Mouse (Mus musculus) forebrain, embryonic 16.5 days (tissue): ENCODE results near the gene Map6d1. TPM values are rescaled to one million over a fixed set of nuclear protein-coding genes. Genes with fewer than 3 reads are reported as not detected.

Experiments
- ATAC-seq: fragments of 200-750 bp; cut with Nextera tagmentation; 2 replicates; pipeline ENCODE4 v1.8.0; 2017; ENCODE audit warnings: mild to moderate bottlenecking, moderate library complexity
- H3K27ac ChIP-seq: fragments of 300-500 bp; sonication (generic); 2 replicates; pipeline ENCODE4 v1.5.1; 2014; ENCODE audit warnings: low read length, control low read depth
- H3K27me3 ChIP-seq: fragments of 300-500 bp; sonication (generic); replicated peaks from 2 replicates; pipeline ENCODE4 v1.6.1; 2014; ENCODE audit warnings: low read length; ENCODE audit not compliant: control insufficient read depth, insufficient read depth
- H3K36me3 ChIP-seq: fragments of 300-500 bp; sonication (generic); 2 replicates; pipeline ENCODE4 v1.6.1; 2014; ENCODE audit not compliant: control insufficient read depth, insufficient read depth
- H3K4me1 ChIP-seq: fragments of 300-500 bp; sonication (generic); replicated peaks from 2 replicates; pipeline ENCODE4 v1.6.1; 2014; ENCODE audit warnings: low read length; ENCODE audit not compliant: control insufficient read depth, insufficient read depth
- H3K4me2 ChIP-seq: fragments of 300-500 bp; sonication (generic); 2 replicates; pipeline ENCODE4 v1.6.1; 2014; ENCODE audit warnings: mild to moderate bottlenecking, low read length, control low read depth
- H3K4me3 ChIP-seq: fragments of 300-500 bp; sonication (generic); replicated peaks from 2 replicates; pipeline ENCODE4 v1.5.1; 2014; ENCODE audit warnings: mild to moderate bottlenecking, low read length, control low read depth
- H3K9ac ChIP-seq: fragments of 300-500 bp; sonication (generic); replicated peaks from 2 replicates; pipeline ENCODE4 v1.6.1; 2014; ENCODE audit warnings: low read depth, low read length, control low read depth
- H3K9me3 ChIP-seq: fragments of 300-500 bp; sonication (generic); 2 replicates; pipeline ENCODE4 v1.6.1; 2016; ENCODE audit warnings: low read length; ENCODE audit not compliant: control insufficient read depth
- WGBS: fragments of 180-500 bp; shearing (Covaris S2); extraction: QIAGEN DNeasy Blood & Tissue Kit; methylation state at CpG from one replicate; pipeline ENCODE4 v1.1.7; 2014; 5-methylcytosine and 5-hydroxymethylcytosine counted together
- polyA plus RNA-seq: library from polyadenylated mRNA; unstranded; fragments of >200 nt; fragmentation: Nextera tagmentation; extraction: Ambion mirVana; gene quantifications from 2 replicates; pipeline ENCODE4 v1.2.1, GENCODE M21; 2015

Gene Map6d1
- polyA plus RNA-seq, 1 experiment from 2014 or later, result 4.3 TPM

DNA sequence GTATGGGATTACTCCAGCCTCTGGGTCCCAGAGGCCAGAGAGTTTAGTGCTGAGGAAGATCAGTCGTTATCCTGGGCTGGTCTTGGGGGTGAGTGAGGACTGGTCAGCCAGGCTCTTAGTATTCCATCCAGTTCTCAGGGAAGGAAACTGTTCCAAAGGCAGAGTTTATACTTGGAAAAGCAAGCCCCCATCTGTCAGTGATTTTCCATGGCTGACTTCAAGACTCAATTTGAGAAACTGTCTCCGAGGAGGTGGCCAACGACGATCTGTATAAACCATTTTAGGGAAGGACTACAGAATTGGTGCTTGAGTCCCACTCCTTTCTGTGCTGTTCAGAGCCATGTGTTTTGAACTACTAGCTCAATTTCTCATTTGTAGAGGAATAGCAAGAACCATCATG is 2.5 kb downstream of the Map6d1 start:
- Histone ChIP-seq H3K4me2 (no peak overlapping the region), H3K9me3 (no peaks in the 10 kb centered on the region), H3K4me3 (no peak overlapping the region), H3K36me3 (peaks cover under 1% of the 10 kb centered on the region; the same call in 1 of the 2 replicates), H3K9ac (no peak overlapping the region), H3K27ac (no peak overlapping the region), H3K27me3 (no peaks in the 10 kb centered on the region; the same call in 1 of the 2 replicates), H3K4me1 (peaks cover 4% of the 10 kb centered on the region)
- WGBS, result 87% methylated on average over 4 of the region's 4 CpGs
- no peak for ATAC-seq

DNA sequence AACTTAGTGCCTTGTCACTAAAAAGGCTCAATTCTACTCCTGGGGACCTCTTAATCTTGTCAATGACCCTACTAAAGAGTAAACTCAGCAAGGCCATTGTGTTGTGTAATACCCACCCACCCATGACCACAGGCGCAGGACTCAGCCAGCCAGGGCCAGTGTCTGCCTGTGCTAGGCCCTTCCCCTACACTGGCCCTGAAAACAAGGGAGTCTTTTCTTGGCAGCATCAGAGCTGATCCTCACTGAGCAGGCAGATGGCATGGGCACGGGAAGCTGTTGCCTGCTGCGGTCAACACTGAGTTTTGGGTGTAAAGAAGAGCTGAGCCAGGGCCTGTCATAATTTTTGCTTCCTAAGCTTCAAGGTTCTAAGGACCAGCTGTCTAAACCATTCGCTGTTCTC is 3.7 kb downstream of the Map6d1 start:
- 0 out of 2 replicates have a peak, but pooled peaks have one; percentile 13 for ATAC-seq
- no peak overlapping the region for H3K27ac ChIP-seq
- H3K9me3 ChIP-seq, result no peaks in the 10 kb centered on the region
- no peaks in the 10 kb centered on the region; the same call in 1 of the 2 replicates for H3K27me3 ChIP-seq
- 37% methylated on average over 4 of the region's 4 CpGs for WGBS
- H3K4me3 ChIP-seq, result no peak overlapping the region
- no peak overlapping the region for H3K4me2 ChIP-seq
- H3K36me3 ChIP-seq, result peaks cover 3% of the 10 kb centered on the region; the same call in 1 of the 2 replicates
- peaks cover 4% of the 10 kb centered on the region for H3K4me1 ChIP-seq
- no peak overlapping the region for H3K9ac ChIP-seq

DNA sequence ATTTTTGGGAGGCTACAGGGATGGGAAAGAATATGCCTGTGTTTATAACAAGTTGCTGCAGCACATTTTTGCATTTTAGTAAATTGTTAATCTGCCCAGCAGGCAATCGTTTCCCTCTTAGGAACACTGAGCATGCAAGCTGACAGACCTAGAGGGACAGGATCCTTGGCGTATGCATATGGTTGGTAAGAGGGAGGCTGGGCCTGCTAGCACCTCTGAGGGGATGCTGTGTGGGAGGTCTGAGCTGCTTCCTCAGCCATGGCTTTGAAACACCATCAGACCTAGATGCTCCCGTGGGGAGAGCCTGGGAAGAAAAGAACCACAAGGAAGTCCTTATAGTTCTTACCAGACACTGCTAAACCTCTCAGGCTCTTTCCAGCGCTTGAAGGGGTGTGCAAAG is 6.8 kb downstream of the Map6d1 start:
- no peak overlapping the region for H3K9ac ChIP-seq
- H3K4me1 ChIP-seq, result no peaks in the 10 kb centered on the region
- H3K27me3 ChIP-seq, result no peaks in the 10 kb centered on the region
- H3K36me3 ChIP-seq, result peaks cover 17% of the 10 kb centered on the region
- H3K4me3 ChIP-seq, result no peak overlapping the region
- 79% methylated on average over 4 of the region's 4 CpGs for WGBS
- H3K27ac ChIP-seq, result no peak overlapping the region
- no peak overlapping the region for H3K4me2 ChIP-seq
- H3K9me3 ChIP-seq, result no peaks in the 10 kb centered on the region
- no peak for ATAC-seq

DNA sequence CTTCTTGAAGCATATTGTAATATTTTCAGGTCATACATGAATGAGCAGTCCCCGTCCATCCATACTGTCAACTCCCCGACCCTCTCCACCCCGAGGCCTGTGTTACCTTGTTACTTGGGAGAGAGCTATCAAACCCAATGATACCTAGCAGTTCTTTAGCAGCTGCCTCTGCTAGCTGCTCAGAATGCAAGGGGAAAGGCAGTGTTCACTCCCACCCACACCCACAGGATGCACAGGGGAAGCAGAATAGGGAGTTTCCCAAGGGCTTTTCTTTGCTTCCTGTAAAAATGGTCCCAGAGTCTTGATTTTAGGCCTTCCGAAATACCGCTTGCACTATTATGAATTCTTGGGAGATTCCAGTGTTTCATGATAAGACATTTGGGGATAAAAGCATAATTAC is 13.0 kb downstream of the Map6d1 start:
- Histone ChIP-seq H3K4me2 (no peak overlapping the region), H3K9ac (no peak overlapping the region), H3K4me1 (no peaks in the 10 kb centered on the region), H3K4me3 (no peak overlapping the region), H3K27me3 (no peaks in the 10 kb centered on the region), H3K9me3 (no peaks in the 10 kb centered on the region), H3K27ac (no peak overlapping the region), H3K36me3 (peaks cover 35% of the 10 kb centered on the region)
- no peak for ATAC-seq
- 93% methylated on average over 5 of the region's 5 CpGs for WGBS

DNA sequence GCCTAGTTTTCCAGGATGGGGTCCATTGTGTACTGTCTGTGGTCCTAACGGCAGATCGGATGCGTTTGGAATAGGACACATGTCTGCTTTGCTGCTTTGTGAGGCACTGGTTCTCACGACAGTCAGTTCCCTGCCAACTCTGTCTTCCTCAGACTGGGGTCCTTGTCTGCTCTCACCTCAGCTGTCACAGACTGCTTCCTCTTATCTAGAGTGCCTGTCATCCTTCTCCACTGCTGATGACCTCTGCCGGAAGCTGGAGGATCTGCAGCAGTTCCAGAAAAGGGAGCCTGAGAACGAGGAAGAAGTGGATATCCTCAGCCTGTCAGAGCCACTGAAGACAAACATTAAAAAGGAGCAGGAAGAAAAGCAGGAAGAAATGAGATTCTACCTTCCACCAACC is 13.7 kb downstream of the Map6d1 start:
- no peak overlapping the region for H3K4me3 ChIP-seq
- H3K4me2 ChIP-seq, result no peak overlapping the region
- 93% methylated on average over 6 of the region's 6 CpGs for WGBS
- H3K9me3 ChIP-seq, result no peaks in the 10 kb centered on the region
- peaks cover 41% of the 10 kb centered on the region for H3K36me3 ChIP-seq
- H3K27me3 ChIP-seq, result no peaks in the 10 kb centered on the region
- H3K27ac ChIP-seq, result no peak overlapping the region
- ATAC-seq, result no peak
- H3K4me1 ChIP-seq, result no peaks in the 10 kb centered on the region
- H3K9ac ChIP-seq, result no peak overlapping the region

DNA sequence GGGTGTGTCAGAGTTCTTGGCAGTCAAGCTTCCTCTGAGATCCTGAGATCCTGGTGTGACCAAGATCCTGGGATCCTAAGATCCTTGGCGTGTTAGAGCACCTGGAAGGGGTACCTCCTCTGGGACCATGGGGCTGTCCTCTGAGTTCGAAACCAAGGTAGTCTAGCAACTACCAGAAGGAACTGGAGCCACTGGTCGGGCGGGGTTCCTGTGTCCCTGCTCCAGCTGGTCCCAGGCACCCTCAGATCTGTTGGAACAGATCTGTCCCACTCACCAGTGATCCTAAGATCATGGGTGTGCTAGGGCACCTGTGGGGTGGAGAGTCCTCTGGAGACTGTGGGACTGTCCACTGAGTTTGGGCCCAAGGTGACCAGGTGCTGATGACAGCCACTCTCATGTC is 14.5 kb downstream of the Map6d1 start:
- WGBS, result 93% methylated on average over 4 of the region's 4 CpGs
- H3K27me3 ChIP-seq, result no peaks in the 10 kb centered on the region
- ATAC-seq, result no peak
- H3K4me1 ChIP-seq, result no peaks in the 10 kb centered on the region
- H3K4me3 ChIP-seq, result no peak overlapping the region
- H3K9me3 ChIP-seq, result no peaks in the 10 kb centered on the region
- H3K27ac ChIP-seq, result no peak overlapping the region
- H3K9ac ChIP-seq, result no peak overlapping the region
- no peak overlapping the region for H3K4me2 ChIP-seq
- H3K36me3 ChIP-seq, result peaks cover 46% of the 10 kb centered on the region

DNA sequence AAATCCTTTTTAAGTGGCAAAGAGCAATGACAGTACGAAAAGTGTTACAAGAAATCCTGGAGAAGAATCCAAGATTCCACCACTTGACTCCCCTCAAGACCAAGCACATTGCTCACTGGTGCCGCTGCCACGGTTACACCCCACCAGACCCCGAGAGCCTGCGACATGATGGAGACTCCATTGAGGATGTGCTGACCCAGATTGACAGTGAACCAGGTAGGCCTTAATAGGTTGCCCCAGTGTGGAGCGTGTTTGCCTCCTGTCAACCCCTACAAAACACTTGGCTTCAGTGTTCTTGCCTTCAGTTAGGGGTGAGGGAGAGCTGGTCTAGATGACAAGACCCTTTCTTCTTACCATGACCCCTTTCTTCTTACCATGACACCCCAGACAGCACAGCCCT is 18.4 kb downstream of the Map6d1 start:
- no peak overlapping the region for H3K9ac ChIP-seq
- H3K27me3 ChIP-seq, result no peaks in the 10 kb centered on the region
- no peak overlapping the region for H3K4me2 ChIP-seq
- no peak for ATAC-seq
- no peak overlapping the region for H3K27ac ChIP-seq
- H3K4me3 ChIP-seq, result no peak overlapping the region
- peaks cover 48% of the 10 kb centered on the region for H3K36me3 ChIP-seq
- WGBS, result 98% methylated on average over 6 of the region's 6 CpGs
- H3K4me1 ChIP-seq, result no peaks in the 10 kb centered on the region
- no peaks in the 10 kb centered on the region for H3K9me3 ChIP-seq

DNA sequence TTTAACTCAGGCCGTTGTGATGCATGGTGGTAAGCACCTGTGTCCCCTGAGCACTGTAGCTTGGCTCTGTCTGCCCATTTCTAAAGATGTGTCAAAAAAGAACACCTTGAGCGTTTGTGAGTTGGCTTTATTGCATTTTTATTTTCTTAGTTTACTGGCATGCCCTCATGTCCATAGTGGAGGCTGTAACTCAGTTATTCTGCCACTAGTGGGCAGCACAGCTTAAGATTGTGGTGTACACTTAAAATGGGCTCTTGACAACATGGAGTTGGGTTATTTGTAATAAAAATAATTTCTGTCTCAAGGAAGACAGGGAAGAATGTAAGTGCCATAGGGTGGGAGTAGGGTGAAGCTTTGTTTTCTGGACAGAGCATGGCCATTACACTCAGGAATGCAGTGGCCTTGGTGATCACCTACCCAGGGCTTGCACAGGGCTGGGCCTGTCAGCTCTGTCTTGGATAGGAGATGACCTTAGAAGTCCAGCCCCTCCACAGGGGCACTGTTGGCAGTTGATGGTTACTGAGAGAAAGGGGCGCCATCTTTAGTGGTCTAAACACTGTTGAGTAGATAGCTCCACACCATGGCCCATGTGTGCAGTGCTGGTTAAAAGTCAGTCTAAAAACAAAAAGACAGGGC is 27.4 kb downstream of the Map6d1 start:
- H3K4me3 ChIP-seq, result no peak overlapping the region
- no peaks in the 10 kb centered on the region for H3K27me3 ChIP-seq
- H3K9ac ChIP-seq, result no peak overlapping the region
- H3K9me3 ChIP-seq, result no peaks in the 10 kb centered on the region
- peak; percentile 45; the same call in 1 of the 2 replicates for ATAC-seq
- no peaks in the 10 kb centered on the region for H3K4me1 ChIP-seq
- 86% methylated on average over 3 of the region's 3 CpGs for WGBS
- no peak overlapping the region for H3K4me2 ChIP-seq
- H3K36me3 ChIP-seq, result peaks cover 41% of the 10 kb centered on the region
- no peak overlapping the region for H3K27ac ChIP-seq

DNA sequence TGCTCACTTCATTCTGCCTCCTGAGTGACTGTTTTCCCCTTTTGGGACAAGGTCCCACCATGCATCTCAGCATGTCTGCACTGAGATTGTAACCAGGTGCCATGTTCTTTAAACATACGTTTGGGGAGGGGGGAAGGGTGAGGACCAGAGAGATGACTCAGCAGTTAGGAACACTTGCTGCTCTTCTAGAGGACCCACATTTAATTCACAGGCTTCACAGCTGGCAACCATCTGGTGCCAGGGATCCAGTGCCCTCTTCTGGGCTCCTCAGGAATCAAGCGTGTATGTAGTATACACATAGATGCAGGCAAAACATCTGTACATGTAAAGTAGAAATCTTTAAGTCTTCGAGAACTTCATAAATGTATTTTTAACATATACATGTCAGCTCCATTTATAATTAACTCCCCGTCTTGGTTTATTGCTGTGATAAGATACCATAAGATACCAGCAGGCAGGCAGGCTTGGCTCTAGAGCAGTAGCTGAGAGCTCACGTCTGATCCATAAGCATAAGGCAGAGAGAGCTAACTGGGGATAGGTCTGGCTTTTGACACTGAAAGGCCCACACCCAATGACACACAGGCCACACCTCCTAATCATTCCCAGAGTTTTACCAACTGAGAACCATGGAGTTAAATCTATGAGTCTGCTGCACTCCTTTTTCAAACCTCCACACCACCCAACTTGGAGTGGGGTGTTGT is 41.5 kb downstream of the Map6d1 start:
- no peak for ATAC-seq
- Histone ChIP-seq H3K27ac (no peak overlapping the region), H3K4me3 (no peak overlapping the region), H3K4me2 (no peak overlapping the region), H3K36me3 (peaks cover 31% of the 10 kb centered on the region), H3K27me3 (no peaks in the 10 kb centered on the region), H3K4me1 (no peaks in the 10 kb centered on the region), H3K9me3 (no peaks in the 10 kb centered on the region), H3K9ac (no peak overlapping the region)
- 94% methylated on average over 5 of the region's 5 CpGs for WGBS
